Mouse (Mus musculus) embryo, embryonic 9.5 days (tissue): Measurements from ENCODE around the gene Ushbp1.
"Not testable (repeated sequence)": the region's sequence is repeated elsewhere in the genome, so short reads cannot be mapped to it uniquely, and the experiment has no call there.

Source experiments
- DNase-seq: peaks from one replicate; pipeline ENCODE4 v3.0.0-alpha.2; 2017; ENCODE audit errors: extremely low spot score

Gene Ushbp1

DNA sequence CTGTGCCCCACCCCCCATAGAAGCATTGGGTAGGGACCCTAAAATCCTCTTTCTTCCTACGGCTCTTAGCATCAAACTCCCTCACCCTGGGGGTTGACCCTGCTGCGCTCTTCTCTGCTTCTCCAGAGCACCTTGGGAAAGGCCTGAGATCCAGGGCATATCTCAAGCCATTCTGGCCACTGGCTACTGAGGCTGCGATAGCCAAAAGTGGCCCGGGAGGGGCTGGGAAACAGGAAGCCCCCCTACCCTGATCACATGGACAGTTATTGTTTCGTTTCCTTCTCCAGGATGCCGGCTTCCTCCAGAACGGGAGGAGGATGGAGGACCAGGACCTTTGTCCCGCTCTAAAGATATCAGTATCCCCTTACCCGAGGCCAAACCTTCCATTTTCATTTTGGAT is at the start of gene Ushbp1:
Ushbp1 (minus strand) TSS at position 174 of the 400 bp plus-strand sequence.
- no peak for DNase-seq

GRCm38 (mm10) chr8:71445096-71445495 is 49.5 kb upstream of the Ushbp1 start:
- no peak for DNase-seq

DNA sequence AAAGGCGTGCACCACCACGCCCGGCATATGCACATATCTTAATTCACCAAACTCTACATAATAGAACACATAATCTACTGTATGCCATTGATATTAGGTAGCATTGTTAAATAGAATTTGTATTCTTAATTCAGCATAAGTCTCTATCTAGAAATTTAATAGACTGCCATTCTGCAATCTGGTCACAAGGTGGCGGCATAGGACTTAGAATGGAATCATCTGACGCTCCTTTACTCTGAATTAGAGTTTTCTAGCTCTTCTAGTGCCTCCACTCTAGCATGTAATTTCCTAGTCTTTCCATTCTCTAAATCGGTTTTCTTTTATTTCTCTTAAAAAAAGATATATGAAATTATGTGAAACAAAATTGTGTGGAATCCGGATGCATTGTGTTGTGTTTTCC is 45.8 kb upstream of the Ushbp1 start:
- peak; percentile 40 for DNase-seq

- no peak for DNase-seq
Observed at GRCm38 (mm10) chr8:71437041-71437440, 41.4 kb upstream of the Ushbp1 start.

GRCm38 (mm10) chr8:71432935-71433334 is 37.3 kb upstream of the Ushbp1 start:
- not testable (repeated sequence) for DNase-seq

DNA sequence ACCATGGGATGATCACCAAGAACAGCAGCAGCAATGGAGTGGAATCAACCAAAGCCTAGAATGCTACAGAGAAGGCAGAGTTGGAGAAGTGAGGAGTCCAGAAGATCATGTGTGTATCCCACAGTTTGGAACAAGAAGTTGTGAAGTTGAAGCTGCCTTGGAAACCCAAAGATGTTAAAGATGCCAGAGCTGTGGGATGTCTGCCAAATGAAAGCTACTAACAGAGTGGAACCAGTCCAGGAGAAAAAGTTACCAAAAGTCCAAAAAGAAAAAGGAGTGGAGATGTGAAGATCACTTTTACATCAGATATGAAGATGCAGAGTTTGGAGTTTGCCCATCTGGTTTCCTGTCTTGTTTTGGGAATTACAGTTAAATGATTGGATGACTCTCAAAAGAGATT is 26.5 kb upstream of the Ushbp1 start:
- no peak for DNase-seq

- no peak for DNase-seq
Observed at GRCm38 (mm10) chr8:71411535-71412273, 16.1 kb upstream of the Ushbp1 start.

- DNase-seq, result no peak
Observed at GRCm38 (mm10) chr8:71408231-71408630, 12.6 kb upstream of the Ushbp1 start.

DNA sequence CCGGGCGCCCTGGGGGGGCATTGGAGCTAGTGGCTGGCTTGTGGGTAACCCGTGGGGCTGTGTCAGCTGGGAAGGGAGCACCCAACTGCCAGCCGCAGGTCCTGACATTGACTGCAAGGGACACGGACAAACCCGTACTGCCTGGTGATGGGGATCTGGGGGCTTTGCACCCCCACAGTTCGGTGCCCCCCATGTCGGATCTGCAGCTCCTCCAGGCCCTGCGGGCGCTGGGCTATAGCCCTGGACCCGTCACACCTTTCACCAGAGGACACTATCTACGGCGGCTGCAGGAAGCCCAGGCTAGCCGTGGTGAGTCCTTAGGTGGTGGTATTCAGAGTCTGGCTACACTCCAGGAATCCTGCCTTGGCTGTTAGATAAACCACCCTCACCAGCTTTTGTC is 11.8 kb upstream of the Ushbp1 start:
- DNase-seq, result no peak

DNA sequence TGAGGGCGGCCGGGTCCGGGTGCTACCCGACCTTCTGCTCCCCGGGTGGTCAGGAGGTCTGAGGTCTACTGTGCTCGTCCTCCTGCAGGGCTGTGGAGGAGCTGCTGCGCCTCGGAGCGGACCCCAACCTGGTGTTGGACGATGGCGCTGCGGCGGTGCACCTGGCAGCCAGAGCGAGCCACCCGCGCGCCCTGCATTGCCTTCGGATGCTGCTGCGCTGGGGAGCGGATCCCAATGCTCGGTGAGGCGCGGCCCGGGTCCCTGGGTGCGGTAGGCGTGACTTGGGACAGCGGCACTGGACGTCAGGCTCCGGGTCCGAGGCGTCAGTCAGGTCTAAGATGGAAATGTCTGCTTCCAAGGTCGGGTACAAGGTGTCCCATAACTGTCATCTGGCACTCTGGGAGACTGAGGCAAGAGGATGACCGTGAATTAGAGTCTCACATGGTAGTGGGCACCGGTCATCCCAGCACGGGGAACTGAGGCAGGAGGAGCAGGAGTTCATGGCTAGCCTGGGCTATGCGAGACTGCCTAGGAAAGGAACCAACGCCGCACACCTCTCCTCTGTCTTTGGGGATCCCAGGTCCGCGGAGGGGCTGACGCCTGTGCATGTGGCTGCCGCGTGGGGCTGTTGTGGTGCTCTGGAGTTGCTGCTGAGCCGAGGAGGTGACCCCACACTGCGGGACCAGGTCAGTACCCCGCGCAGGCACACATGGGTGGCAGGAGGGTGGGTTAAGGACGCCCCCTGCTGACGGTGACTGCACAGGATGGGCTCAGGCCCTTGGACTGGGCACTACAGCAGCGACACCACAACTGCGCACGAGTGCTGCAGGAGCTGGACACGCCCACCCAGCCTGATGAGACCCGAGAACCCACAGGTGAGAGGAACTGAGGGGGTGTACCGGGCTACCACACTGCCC is 10.8 kb upstream of the Ushbp1 start:
- peak; percentile 87 for DNase-seq

GRCm38 (mm10) chr8:71405401-71406098 is 9.9 kb upstream of the Ushbp1 start, which contains the start of gene Ankle1:
Gene Ankle1 (plus strand): TSS chr8:71406010.
- DNase-seq, result peak; percentile 98

- DNase-seq, result no peak
Observed at GRCm38 (mm10) chr8:71404951-71405351, 9.3 kb upstream of the Ushbp1 start.

DNA sequence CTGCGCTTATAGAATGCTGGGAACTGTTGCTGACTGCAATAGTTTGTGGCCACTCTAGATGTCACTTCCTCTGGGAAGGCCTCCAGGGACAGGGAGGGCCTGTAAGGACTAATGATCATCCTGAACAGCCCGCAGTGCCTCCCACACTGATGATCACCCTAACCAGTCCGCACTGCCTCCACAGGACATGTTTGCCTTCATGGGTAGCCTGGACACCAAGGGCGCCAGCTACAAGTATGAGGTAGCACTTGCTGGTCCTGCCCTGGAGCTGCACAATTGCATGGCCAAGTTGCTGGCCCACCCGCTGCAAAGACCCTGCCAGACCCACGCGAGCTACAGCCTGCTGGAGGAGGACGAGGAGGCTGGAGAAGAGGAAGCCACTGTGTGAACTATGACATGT is 8.4 kb upstream of the Ushbp1 start:
- DNase-seq, result no peak

- DNase-seq, result no peak
Observed at GRCm38 (mm10) chr8:71403107-71403885, 7.7 kb upstream of the Ushbp1 start.

DNA sequence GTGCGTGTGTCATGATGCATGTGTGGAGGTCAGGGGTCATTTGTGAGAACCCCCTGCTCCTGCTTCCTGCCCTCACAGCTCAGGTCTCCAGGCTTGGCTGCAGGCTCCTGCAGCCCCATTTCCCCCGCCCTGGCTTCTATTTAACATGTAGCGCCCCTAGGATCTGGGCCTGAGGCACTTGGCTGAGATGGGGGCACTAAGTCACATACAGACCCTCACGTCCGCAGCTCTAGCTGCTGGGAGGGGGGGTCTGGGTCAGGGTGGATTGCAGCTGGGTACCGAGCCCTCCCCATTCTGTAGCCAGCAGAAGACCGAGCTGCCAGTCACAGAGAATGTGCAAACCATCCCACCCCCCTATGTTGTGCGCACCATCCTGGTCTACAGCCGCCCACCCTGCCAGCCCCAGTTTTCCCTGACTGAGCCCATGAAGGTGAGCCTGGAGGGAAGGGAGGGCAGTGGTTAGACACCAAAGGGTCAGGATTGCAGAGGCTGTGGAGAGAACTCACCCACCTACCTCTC is 6.9 kb upstream of the Ushbp1 start:
- DNase-seq, result no peak

DNA sequence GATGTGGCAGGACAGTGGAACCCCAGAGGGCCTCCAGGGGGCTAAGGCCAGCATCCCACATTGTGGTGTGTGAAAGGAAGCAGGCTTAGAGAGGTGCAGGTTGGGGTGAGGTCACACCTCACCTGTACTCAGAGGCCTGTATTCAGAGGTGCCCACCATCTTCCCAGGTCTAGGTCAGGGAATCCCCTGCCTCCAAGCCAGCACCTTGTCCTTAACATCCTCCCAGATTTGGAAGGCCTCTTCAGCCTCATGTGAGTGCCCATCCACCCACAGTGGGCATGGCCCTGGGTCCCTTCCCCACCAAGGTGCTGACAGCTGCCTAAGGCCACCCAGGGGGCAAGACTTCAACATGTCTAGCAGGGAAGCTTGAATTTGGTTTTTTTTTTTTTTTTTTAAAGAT is 5.9 kb upstream of the Ushbp1 start:
- no peak for DNase-seq

DNA sequence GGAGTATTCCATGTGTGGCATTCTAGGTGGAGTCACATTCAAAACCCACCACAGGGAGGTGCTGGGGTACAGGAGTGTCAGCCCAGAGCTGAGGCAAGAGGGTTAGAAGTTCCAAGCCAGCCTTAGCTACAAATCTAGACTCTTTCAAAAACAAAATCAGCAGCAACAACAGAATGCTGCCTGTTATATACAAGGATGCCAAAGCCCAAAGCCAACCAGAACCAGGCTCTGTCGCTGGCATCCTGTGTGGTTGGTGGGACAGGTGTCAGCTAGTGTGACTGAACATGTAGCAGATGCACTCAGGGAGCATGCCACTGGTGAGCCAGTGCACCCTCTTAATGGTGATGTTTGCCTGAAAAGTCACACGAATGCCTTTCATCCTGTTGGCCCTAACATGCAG is 5.2 kb upstream of the Ushbp1 start:
- no peak for DNase-seq

GRCm38 (mm10) chr8:71397701-71398100 is 2.1 kb upstream of the Ushbp1 start:
- no peak for DNase-seq

DNA sequence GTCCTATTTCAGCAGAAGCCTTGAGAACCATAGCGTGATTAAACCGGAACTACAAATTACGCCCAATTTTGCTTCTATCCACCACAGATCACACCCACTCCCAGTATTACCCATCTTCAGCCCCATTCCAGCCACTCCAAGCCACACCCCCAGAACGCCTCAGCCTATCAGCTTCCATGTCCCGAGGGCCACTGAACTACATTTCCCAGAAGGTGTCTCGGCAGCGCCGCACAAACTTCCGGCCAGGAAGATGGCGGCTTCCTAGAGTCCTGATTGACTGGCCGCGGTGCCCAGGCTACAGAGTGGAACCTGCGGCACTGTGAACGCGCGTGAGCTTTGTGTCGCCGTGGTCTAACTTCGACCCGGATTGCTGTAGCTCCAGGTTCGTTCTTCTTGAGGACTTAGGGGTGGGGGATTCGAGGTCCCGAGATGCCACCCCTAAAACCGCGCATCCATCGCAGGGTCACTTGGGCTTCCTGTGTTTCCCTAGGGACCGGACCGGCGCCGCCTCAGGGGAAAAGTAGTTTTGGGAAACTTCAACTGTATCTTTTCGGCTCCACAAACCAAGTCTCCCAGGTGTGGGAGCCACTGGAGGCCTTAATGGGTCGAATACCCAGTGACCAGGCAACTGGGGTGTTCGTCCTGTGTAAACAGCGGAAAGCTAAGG is 1.2 kb upstream of the Ushbp1 start, which contains the start of gene Babam1:
Babam1 (plus strand) TSS at position 223 of the 667 bp plus-strand sequence.
- DNase-seq, result peak; percentile 91

- DNase-seq, result no peak
Observed at GRCm38 (mm10) chr8:71395071-71395470, 531 bp downstream of the Ushbp1 start.

- no peak for DNase-seq
Observed at GRCm38 (mm10) chr8:71394481-71394880, 1.1 kb downstream of the Ushbp1 start.
